Mouse (Mus musculus): ENCODE results near the gene Minos1. TPM values are rescaled to one million over a fixed set of nuclear protein-coding genes. Genes with fewer than 3 reads are reported as not detected.
A peak's percentile ranks its signal among the peaks of the same experiment; 100 is the strongest.

Minos1 gene
- polyA plus RNA-seq, 1 experiment from 2014 or later, result 474 TPM

- WGBS, result 79% methylated on average over 6 of the region's 6 CpGs
- Histone ChIP-seq H3K27ac (ENCODE audit: low read length) (no peak overlapping the region), H3K4me1 (ENCODE audit: insufficient read depth, low read depth, low read length) (no peaks in the 10 kb centered on the region), H3K4me3 (ENCODE audit: low read depth, low read length) (no peak overlapping the region), H3K9ac (replicated peaks; ENCODE audit: low read depth) (no peak overlapping the region), H3K27me3 (replicated peaks; ENCODE audit: insufficient read depth, low read length) (no peaks in the 10 kb centered on the region), H3K36me3 (ENCODE audit: insufficient read depth, low read length) (no peaks in the 10 kb centered on the region), H3K9me3 (ENCODE audit: low read length) (no peaks in the 10 kb centered on the region), H3K4me2 (replicated peaks; ENCODE audit: low read depth, low read length) (no peak overlapping the region)
- TF ChIP-seq CTCF (IDR thresholded peaks at IDR 0.05) (no peak), EP300 (IDR thresholded peaks at IDR 0.05) (no peak)
- ATAC-seq (no peak), DNase-seq (ENCODE audit: low spot score) (no peak)
These were observed 33.2 kb upstream of the Minos1 start for GRCm38 (mm10) chr4:139164082-139164481.

- no peak overlapping the region for H3K4me3 ChIP-seq (ENCODE audit: low read depth, low read length)
- H3K4me2 ChIP-seq (replicated peaks; ENCODE audit: low read depth, low read length), result no peak overlapping the region
- H3K9me3 ChIP-seq (ENCODE audit: low read length), result no peaks in the 10 kb centered on the region
- TF ChIP-seq CTCF (IDR thresholded peaks at IDR 0.05), result no peak
- no peak for TF ChIP-seq EP300 (IDR thresholded peaks at IDR 0.05)
- H3K9ac ChIP-seq (replicated peaks; ENCODE audit: low read depth), result no peak overlapping the region
- H3K4me1 ChIP-seq (ENCODE audit: insufficient read depth, low read depth, low read length), result no peaks in the 10 kb centered on the region
- DNase-seq (ENCODE audit: low spot score) (no peak), ATAC-seq (no peak)
- H3K27me3 ChIP-seq (replicated peaks; ENCODE audit: insufficient read depth, low read length), result no peaks in the 10 kb centered on the region
- H3K27ac ChIP-seq (ENCODE audit: low read length), result no peak overlapping the region
- no peaks in the 10 kb centered on the region for H3K36me3 ChIP-seq (ENCODE audit: insufficient read depth, low read length)
- 50% methylated on average over 2 of the region's 2 CpGs for WGBS
These were observed 30.2 kb upstream of the Minos1 start for GRCm38 (mm10) chr4:139161076-139161475.

GRCm38 (mm10) chr4:139158350-139158749, 27.4 kb upstream of the Minos1 start:
- Histone ChIP-seq H3K4me2 (replicated peaks; ENCODE audit: low read depth, low read length) (no peak overlapping the region), H3K27ac (ENCODE audit: low read length) (no peak overlapping the region)

GRCm38 (mm10) chr4:139156538-139156937, 25.6 kb upstream of the Minos1 start:
- no peaks in the 10 kb centered on the region for H3K27me3 ChIP-seq (replicated peaks; ENCODE audit: insufficient read depth, low read length)
- no peaks in the 10 kb centered on the region for H3K9me3 ChIP-seq (ENCODE audit: low read length)
- H3K4me3 ChIP-seq (ENCODE audit: low read depth, low read length), result no peak overlapping the region
- WGBS, result 79% methylated on average over 6 of the region's 6 CpGs
- TF ChIP-seq CTCF (IDR thresholded peaks at IDR 0.05), result no peak
- no peak overlapping the region for H3K9ac ChIP-seq (replicated peaks; ENCODE audit: low read depth)
- no peaks in the 10 kb centered on the region for H3K36me3 ChIP-seq (ENCODE audit: insufficient read depth, low read length)
- H3K4me2 ChIP-seq (replicated peaks; ENCODE audit: low read depth, low read length), result no peak overlapping the region
- ATAC-seq, result no peak
- no peak for DNase-seq (ENCODE audit: low spot score)
- H3K4me1 ChIP-seq (ENCODE audit: insufficient read depth, low read depth, low read length), result no peaks in the 10 kb centered on the region
- H3K27ac ChIP-seq (ENCODE audit: low read length), result no peak overlapping the region

More at GRCm38 (mm10) chr4:139158350-139158749, 27.4 kb upstream of the Minos1 start:
- DNase-seq (ENCODE audit: low spot score) (peak; percentile 41), ATAC-seq (peak; percentile 54)
- no peak for TF ChIP-seq CTCF (IDR thresholded peaks at IDR 0.05)
- TF ChIP-seq EP300 (IDR thresholded peaks at IDR 0.05), result no peak
- no peaks in the 10 kb centered on the region for H3K36me3 ChIP-seq (ENCODE audit: insufficient read depth, low read length)
- H3K27me3 ChIP-seq (replicated peaks; ENCODE audit: insufficient read depth, low read length), result no peaks in the 10 kb centered on the region
- no peak overlapping the region for H3K9ac ChIP-seq (replicated peaks; ENCODE audit: low read depth)
- H3K4me3 ChIP-seq (ENCODE audit: low read depth, low read length), result no peak overlapping the region
- H3K4me1 ChIP-seq (ENCODE audit: insufficient read depth, low read depth, low read length), result no peaks in the 10 kb centered on the region
- H3K9me3 ChIP-seq (ENCODE audit: low read length), result no peaks in the 10 kb centered on the region
- WGBS, result 31% methylated on average over 14 of the region's 14 CpGs

- H3K36me3 ChIP-seq (ENCODE audit: insufficient read depth, low read length), result no peaks in the 10 kb centered on the region
- H3K9ac ChIP-seq (replicated peaks; ENCODE audit: low read depth), result no peak overlapping the region
- 60% methylated on average over 20 of the region's 20 CpGs for WGBS
- no peaks in the 10 kb centered on the region for H3K27me3 ChIP-seq (replicated peaks; ENCODE audit: insufficient read depth, low read length)
- TF ChIP-seq CTCF (IDR thresholded peaks at IDR 0.05), result no peak
- TF ChIP-seq EP300 (IDR thresholded peaks at IDR 0.05), result no peak
- no peak overlapping the region for H3K4me2 ChIP-seq (replicated peaks; ENCODE audit: low read depth, low read length)
- no peaks in the 10 kb centered on the region for H3K4me1 ChIP-seq (ENCODE audit: insufficient read depth, low read depth, low read length)
- no peaks in the 10 kb centered on the region for H3K9me3 ChIP-seq (ENCODE audit: low read length)
- no peak overlapping the region for H3K27ac ChIP-seq (ENCODE audit: low read length)
- ATAC-seq (peak; percentile 48), DNase-seq (ENCODE audit: low spot score) (peak; percentile 23)
- H3K4me3 ChIP-seq (ENCODE audit: low read depth, low read length), result no peak overlapping the region
These were observed 23.8 kb upstream of the Minos1 start for GRCm38 (mm10) chr4:139154576-139155307.

GRCm38 (mm10) chr4:139151370-139151769, 20.5 kb upstream of the Minos1 start:
- H3K27ac ChIP-seq (ENCODE audit: low read length), result no peak overlapping the region
- H3K27me3 ChIP-seq (replicated peaks; ENCODE audit: insufficient read depth, low read length), result no peaks in the 10 kb centered on the region
- no peak for TF ChIP-seq EP300 (IDR thresholded peaks at IDR 0.05)
- peak; percentile 18 for TF ChIP-seq CTCF (IDR thresholded peaks at IDR 0.05)
- H3K9me3 ChIP-seq (ENCODE audit: low read length), result no peaks in the 10 kb centered on the region
- no peak overlapping the region for H3K9ac ChIP-seq (replicated peaks; ENCODE audit: low read depth)
- WGBS, result 65% methylated on average over 6 of the region's 6 CpGs
- ATAC-seq (no peak), DNase-seq (ENCODE audit: low spot score) (no peak)
- no peak overlapping the region for H3K4me3 ChIP-seq (ENCODE audit: low read depth, low read length)
- H3K4me2 ChIP-seq (replicated peaks; ENCODE audit: low read depth, low read length), result no peak overlapping the region
- no peaks in the 10 kb centered on the region for H3K36me3 ChIP-seq (ENCODE audit: insufficient read depth, low read length)
- no peaks in the 10 kb centered on the region for H3K4me1 ChIP-seq (ENCODE audit: insufficient read depth, low read depth, low read length)
